Mouse (Mus musculus): ENCODE measurements around the gene Lmnb2. TPM values are rescaled to one million over a fixed set of nuclear protein-coding genes. Genes with fewer than 3 reads are reported as not detected.

The Lmnb2 gene
- polyA plus RNA-seq, 2 experiments, result 2.8 to 11.3 TPM

DNA sequence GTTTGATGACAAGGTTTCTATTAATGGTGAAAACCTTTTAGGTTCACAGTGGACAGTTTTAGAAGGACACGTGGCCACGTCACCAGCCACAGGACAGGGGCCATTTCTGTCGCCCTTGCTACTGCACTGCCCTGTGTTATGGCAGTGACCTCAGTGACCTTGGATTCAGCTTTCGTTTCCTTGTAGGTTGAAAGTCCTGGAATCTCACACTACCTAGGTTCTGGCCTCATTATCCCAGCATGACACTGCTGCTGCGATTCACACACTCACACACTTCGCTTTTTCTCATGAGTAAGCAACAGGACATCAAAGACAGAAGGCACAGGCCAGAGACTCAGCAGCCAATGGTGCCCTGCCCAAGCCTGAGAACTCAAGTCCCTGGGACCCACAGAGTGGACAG lies 38.9 kb upstream of the Lmnb2 start:
- WGBS (ENCODE audit: insufficient replicate concordance), result 62% methylated on average over 6 of the region's 6 CpGs
- Histone ChIP-seq H3K4me3 (ENCODE audit: insufficient read depth in 1 of 2, low read depth in 2 of 2, low read length in 2 of 2) (no peak overlapping the region), H3K9me3 (ENCODE audit: control insufficient read depth, low read length) (no peaks in the 10 kb centered on the region), H3K4me1 (replicated peaks; ENCODE audit: control insufficient read depth in 2 of 2, insufficient read depth in 2 of 2, low read length in 1 of 2) (0 out of 4 replicates have a peak, but pooled peaks cover 0 to 2% of the 10 kb centered on the region in 2 experiments), H3K4me2 (ENCODE audit: low read depth) (no peak overlapping the region), H3K9ac (replicated peaks) (no peak overlapping the region), H3K27me3 (ENCODE audit: control insufficient read depth, insufficient read depth, low read length) (no peaks in the 10 kb centered on the region), H3K27ac (no peak overlapping the region), H3K36me3 (replicated peaks; ENCODE audit: control insufficient read depth, insufficient read depth, low read depth) (no peaks in the 10 kb centered on the region)
- ATAC-seq (ENCODE audit: insufficient read depth), result no peak
- no peak for DNase-seq (ENCODE audit: low read depth in 3 of 3, low spot score in 3 of 3)
- TF ChIP-seq CTCF (IDR thresholded peaks at IDR 0.05; ENCODE audit: low read depth) (no peak), EP300 (IDR thresholded peaks at IDR 0.05; ENCODE audit: low read depth) (no peak)

DNA sequence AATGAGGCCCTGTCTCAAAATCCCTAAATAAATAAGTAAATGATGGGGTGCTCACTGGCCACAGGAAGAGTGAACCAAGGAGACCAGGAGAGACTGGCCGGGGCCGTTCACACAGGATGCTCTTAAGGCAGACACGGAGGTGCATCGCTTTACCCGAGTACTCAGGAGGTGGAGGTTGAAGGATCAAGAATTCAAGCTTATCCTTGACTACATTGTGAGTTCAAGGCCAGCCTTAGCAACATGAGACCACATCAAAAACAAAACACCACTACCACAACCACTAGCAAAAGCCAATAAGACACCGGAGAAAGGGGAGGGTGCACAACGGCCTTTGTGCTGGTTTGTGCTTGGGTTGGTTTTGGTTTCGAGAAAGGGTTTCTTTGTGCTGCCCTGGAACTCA lies 38.3 kb upstream of the Lmnb2 start:
- no peak for TF ChIP-seq EP300 (IDR thresholded peaks at IDR 0.05; ENCODE audit: low read depth)
- TF ChIP-seq CTCF (IDR thresholded peaks at IDR 0.05; ENCODE audit: low read depth), result no peak
- Histone ChIP-seq H3K9me3 (ENCODE audit: control insufficient read depth, low read length) (no peaks in the 10 kb centered on the region), H3K27ac (no peak overlapping the region), H3K4me1 (replicated peaks; ENCODE audit: control insufficient read depth in 2 of 2, insufficient read depth in 2 of 2, low read length in 1 of 2) (no peaks in the 10 kb centered on the region), H3K27me3 (ENCODE audit: control insufficient read depth, insufficient read depth, low read length) (no peaks in the 10 kb centered on the region), H3K36me3 (replicated peaks; ENCODE audit: control insufficient read depth, insufficient read depth, low read depth) (no peaks in the 10 kb centered on the region), H3K4me2 (ENCODE audit: low read depth) (no peak overlapping the region), H3K4me3 (ENCODE audit: insufficient read depth in 1 of 2, low read depth in 2 of 2, low read length in 2 of 2) (no peak overlapping the region), H3K9ac (replicated peaks) (no peak overlapping the region)
- WGBS (ENCODE audit: insufficient replicate concordance), result 74% methylated on average over 8 of the region's 8 CpGs
- no peak for ATAC-seq (ENCODE audit: insufficient read depth)
- no peak for DNase-seq (ENCODE audit: low read depth in 3 of 3, low spot score in 3 of 3)

DNA sequence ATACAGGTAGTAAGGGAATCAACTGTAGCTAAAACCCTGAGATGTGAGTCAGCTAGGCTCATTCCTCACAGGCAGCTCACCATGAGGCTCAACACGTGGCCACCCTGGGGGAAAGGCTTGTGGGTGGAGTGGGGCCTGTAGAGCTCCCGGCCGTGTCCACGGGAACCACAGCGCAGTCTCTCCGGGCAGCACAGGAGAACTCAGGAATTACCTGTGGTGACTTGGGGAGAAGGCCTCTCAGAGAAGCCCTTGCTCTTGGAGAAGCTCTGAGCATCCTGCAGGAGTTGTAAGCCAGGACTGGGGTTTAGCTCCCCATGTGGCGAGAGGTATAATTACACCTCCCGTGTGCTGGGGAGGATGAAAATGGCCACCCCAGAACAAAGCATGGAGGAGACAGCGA lies 37.5 kb upstream of the Lmnb2 start:
- Histone ChIP-seq H3K4me1 (replicated peaks; ENCODE audit: control insufficient read depth in 2 of 2, insufficient read depth in 2 of 2, low read length in 1 of 2) (peaks cover 0 to 1% of the 10 kb centered on the region in 2 experiments; a peak in 1 of 4 replicates), H3K27ac (no peak overlapping the region), H3K4me2 (ENCODE audit: low read depth) (no peak overlapping the region), H3K27me3 (ENCODE audit: control insufficient read depth, insufficient read depth, low read length) (no peaks in the 10 kb centered on the region), H3K9ac (replicated peaks) (no peak overlapping the region), H3K4me3 (ENCODE audit: insufficient read depth in 1 of 2, low read depth in 2 of 2, low read length in 2 of 2) (no peak overlapping the region), H3K9me3 (ENCODE audit: control insufficient read depth, low read length) (no peaks in the 10 kb centered on the region), H3K36me3 (replicated peaks; ENCODE audit: control insufficient read depth, insufficient read depth, low read depth) (no peaks in the 10 kb centered on the region)
- WGBS (ENCODE audit: insufficient replicate concordance), result 18% methylated on average over 9 of the region's 9 CpGs
- DNase-seq (ENCODE audit: low read depth in 3 of 3, low spot score in 3 of 3), result peak in 1 of 3 experiments; percentile 41
- TF ChIP-seq CTCF (IDR thresholded peaks at IDR 0.05; ENCODE audit: low read depth) (peak; percentile 87), EP300 (IDR thresholded peaks at IDR 0.05; ENCODE audit: low read depth) (no peak)
- ATAC-seq (ENCODE audit: insufficient read depth), result no peak

DNA sequence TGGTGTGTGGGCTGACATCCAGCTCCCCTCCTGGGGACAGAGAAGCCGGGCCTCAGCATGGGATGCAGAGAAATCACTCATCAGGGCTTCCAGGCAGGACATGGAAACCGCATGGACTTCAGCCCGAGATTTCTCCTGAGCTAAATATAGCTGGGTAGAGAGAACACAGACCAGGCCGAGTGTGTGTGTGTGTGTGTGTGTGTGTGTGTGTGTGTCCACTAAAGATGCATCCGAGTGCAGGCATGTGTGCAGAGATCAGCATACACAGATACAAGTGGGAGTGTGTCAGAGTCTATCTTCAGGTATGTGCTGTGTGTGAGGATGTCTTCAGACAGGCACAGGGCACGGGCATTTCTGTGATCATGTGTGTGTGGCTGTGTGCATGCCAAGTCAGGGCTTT lies 36.8 kb upstream of the Lmnb2 start:
- DNase-seq (ENCODE audit: low read depth in 3 of 3, low spot score in 3 of 3), result no peak
- no peaks in the 10 kb centered on the region for H3K9me3 ChIP-seq (ENCODE audit: control insufficient read depth, low read length)
- H3K4me1 ChIP-seq (replicated peaks; ENCODE audit: control insufficient read depth in 2 of 2, insufficient read depth in 2 of 2, low read length in 1 of 2), result peaks cover 0 to 7% of the 10 kb centered on the region in 2 experiments; a peak in 2 of 4 replicates
- no peak overlapping the region for H3K27ac ChIP-seq
- no peak overlapping the region for H3K4me2 ChIP-seq (ENCODE audit: low read depth)
- no peak overlapping the region for H3K4me3 ChIP-seq (ENCODE audit: insufficient read depth in 1 of 2, low read depth in 2 of 2, low read length in 2 of 2)
- WGBS (ENCODE audit: insufficient replicate concordance), result 58% methylated on average over 6 of the region's 6 CpGs
- TF ChIP-seq CTCF (IDR thresholded peaks at IDR 0.05; ENCODE audit: low read depth) (no peak), EP300 (IDR thresholded peaks at IDR 0.05; ENCODE audit: low read depth) (no peak)
- no peaks in the 10 kb centered on the region for H3K27me3 ChIP-seq (ENCODE audit: control insufficient read depth, insufficient read depth, low read length)
- no peaks in the 10 kb centered on the region for H3K36me3 ChIP-seq (replicated peaks; ENCODE audit: control insufficient read depth, insufficient read depth, low read depth)
- no peak overlapping the region for H3K9ac ChIP-seq (replicated peaks)
- no peak for ATAC-seq (ENCODE audit: insufficient read depth)

DNA sequence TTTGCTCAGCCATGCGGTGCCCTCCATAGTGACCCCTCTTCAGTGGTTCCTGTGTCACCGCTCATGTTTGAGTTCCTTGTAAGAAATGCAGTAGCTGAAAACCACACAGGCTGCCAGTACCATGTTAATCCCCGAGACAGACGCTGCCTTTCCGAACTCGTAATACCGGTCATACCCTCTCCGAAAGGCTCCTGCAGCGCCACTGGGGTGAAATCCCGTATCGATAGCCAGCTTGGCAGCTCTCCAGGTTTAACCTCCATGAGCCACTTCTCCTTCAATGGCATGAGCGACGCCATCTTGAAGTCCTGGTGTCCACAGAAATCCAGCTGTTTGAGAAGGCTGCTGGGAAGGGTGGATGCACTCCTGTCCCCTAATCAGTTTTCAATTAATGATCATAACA lies 36.4 kb upstream of the Lmnb2 start:
- H3K36me3 ChIP-seq (replicated peaks; ENCODE audit: control insufficient read depth, insufficient read depth, low read depth), result no peaks in the 10 kb centered on the region
- H3K4me1 ChIP-seq (replicated peaks; ENCODE audit: control insufficient read depth in 2 of 2, insufficient read depth in 2 of 2, low read length in 1 of 2), result peaks cover 0 to 7% of the 10 kb centered on the region in 2 experiments; a peak in 2 of 4 replicates
- WGBS (ENCODE audit: insufficient replicate concordance), result 74% methylated on average over 13 of the region's 13 CpGs
- DNase-seq (ENCODE audit: low read depth in 3 of 3, low spot score in 3 of 3), result no peak
- no peak overlapping the region for H3K4me2 ChIP-seq (ENCODE audit: low read depth)
- H3K9ac ChIP-seq (replicated peaks), result no peak overlapping the region
- no peak overlapping the region for H3K4me3 ChIP-seq (ENCODE audit: insufficient read depth in 1 of 2, low read depth in 2 of 2, low read length in 2 of 2)
- TF ChIP-seq EP300 (IDR thresholded peaks at IDR 0.05; ENCODE audit: low read depth) (no peak), CTCF (IDR thresholded peaks at IDR 0.05; ENCODE audit: low read depth) (no peak)
- no peaks in the 10 kb centered on the region for H3K27me3 ChIP-seq (ENCODE audit: control insufficient read depth, insufficient read depth, low read length)
- no peak overlapping the region for H3K27ac ChIP-seq
- no peaks in the 10 kb centered on the region for H3K9me3 ChIP-seq (ENCODE audit: control insufficient read depth, low read length)
- ATAC-seq (ENCODE audit: insufficient read depth), result no peak

Data from liver, embryonic 14.5 days (tissue).